Mouse (Mus musculus) embryonic facial prominence, embryonic 13.5 days (tissue): ENCODE measurements at regions not wholly inside any gene's neighbourhood (a gene's known extent, or its start where the extent isn't known, plus 50 kb on each side); places are given as distances from the start of the nearest gene placed in this dataset.

ENCODE experiments used
- ATAC-seq: fragments of 200-750 bp; cut with Nextera tagmentation; 2 replicates; pipeline ENCODE4 v1.8.0; 2017; ENCODE audit warnings: low read depth; ENCODE audit not compliant: insufficient number of reproducible peaks, insufficient read depth, low FRiP score, low TSS enrichment
- H3K27ac ChIP-seq: fragments of 300-500 bp; sonication (generic); 2 replicates; pipeline ENCODE4 v1.5.1; 2015; ENCODE audit warnings: moderate library complexity, mild to moderate bottlenecking, inconsistent platforms
- H3K27me3 ChIP-seq: fragments of 300-500 bp; sonication (generic); 2 replicates; pipeline ENCODE4 v1.6.1; 2015; ENCODE audit warnings: mild to moderate bottlenecking, inconsistent platforms
- H3K36me3 ChIP-seq: fragments of 300-500 bp; sonication (generic); 2 replicates; pipeline ENCODE4 v1.6.1; 2015; ENCODE audit warnings: mild to moderate bottlenecking, inconsistent platforms
- H3K4me1 ChIP-seq: fragments of 300-500 bp; sonication (generic); 2 replicates; pipeline ENCODE4 v1.6.1; 2015; ENCODE audit warnings: inconsistent platforms
- H3K4me2 ChIP-seq: fragments of 300-500 bp; sonication (generic); 2 replicates; pipeline ENCODE4 v1.6.1; 2015; ENCODE audit warnings: moderate library complexity, mild to moderate bottlenecking, inconsistent platforms
- H3K4me3 ChIP-seq: fragments of 300-500 bp; sonication (generic); 2 replicates; pipeline ENCODE4 v1.5.1; 2015; ENCODE audit warnings: mild to moderate bottlenecking, inconsistent platforms
- H3K9ac ChIP-seq: fragments of 300-500 bp; sonication (generic); 2 replicates; pipeline ENCODE4 v1.6.1; 2015; ENCODE audit warnings: mild to moderate bottlenecking, inconsistent platforms
- H3K9me3 ChIP-seq: fragments of 300-500 bp; sonication (generic); 2 replicates; pipeline ENCODE4 v1.6.1; 2016; ENCODE audit warnings: inconsistent platforms
- WGBS: fragments of 180-500 bp; shearing (Covaris S2); methylation state at CpG from one replicate; pipeline ENCODE4 v1.1.7; 2015; ENCODE audit warnings: mixed read lengths; 5-methylcytosine and 5-hydroxymethylcytosine counted together

DNA sequence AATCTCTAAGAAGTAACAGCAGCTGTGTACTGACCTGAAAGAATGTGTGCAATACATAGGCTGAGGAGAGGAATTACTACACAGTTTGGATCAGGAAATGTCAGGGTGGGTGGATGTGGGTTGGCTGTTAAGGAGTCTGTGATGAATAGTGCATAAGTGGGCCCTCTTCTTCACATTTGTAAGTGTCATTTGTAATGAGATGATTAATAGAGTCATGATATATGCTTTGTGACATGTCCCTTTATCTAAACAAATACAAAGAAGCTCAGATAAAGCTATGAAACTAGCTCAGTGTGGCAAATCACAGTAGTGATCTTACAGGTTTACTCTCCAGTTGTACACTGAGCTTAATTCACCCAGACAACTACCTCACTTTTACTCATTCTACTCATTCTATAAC lies 867.9 kb downstream of the Kcna4 start:
- Histone ChIP-seq H3K36me3 (no peaks in the 10 kb centered on the region), H3K27ac (no peak overlapping the region), H3K27me3 (no peaks in the 10 kb centered on the region), H3K4me2 (no peak overlapping the region), H3K9ac (no peak overlapping the region), H3K4me1 (no peaks in the 10 kb centered on the region), H3K4me3 (no peak overlapping the region), H3K9me3 (no peaks in the 10 kb centered on the region)
- ATAC-seq, result no peak

DNA sequence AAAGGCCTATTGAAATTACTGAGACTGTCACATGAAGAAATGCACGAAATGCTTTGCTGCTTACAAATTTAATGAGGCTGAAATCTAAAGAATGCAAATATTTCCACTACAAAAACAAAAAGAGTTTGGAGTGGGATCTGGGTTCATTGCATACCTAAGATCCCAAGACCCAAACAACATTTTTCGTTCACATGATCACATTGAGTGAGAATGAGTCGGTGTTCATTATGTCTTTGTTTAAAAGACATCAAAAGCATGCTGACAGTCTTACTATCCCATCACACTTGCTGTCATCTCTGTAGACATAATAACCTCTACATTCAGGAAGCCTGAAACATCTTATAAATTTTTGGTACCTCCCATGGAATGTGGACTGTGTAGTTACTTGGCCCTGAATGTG lies 870.4 kb downstream of the Kcna4 start:
- no peak overlapping the region for H3K4me2 ChIP-seq
- no peaks in the 10 kb centered on the region for H3K27me3 ChIP-seq

GRCm38 (mm10) chr2:108165085-108165484 lies 874.6 kb downstream of the Kcna4 start:
- Histone ChIP-seq H3K4me2 (no peak overlapping the region), H3K4me3 (no peak overlapping the region), H3K27me3 (no peaks in the 10 kb centered on the region), H3K9ac (no peak overlapping the region), H3K9me3 (no peaks in the 10 kb centered on the region), H3K4me1 (no peaks in the 10 kb centered on the region), H3K36me3 (no peaks in the 10 kb centered on the region), H3K27ac (no peak overlapping the region)
- WGBS, result 35% methylated on average over 1 of the region's 1 CpGs
- no peak for ATAC-seq

More for the DNA sequence above, 870.4 kb downstream of the Kcna4 start:
- H3K4me1 ChIP-seq, result no peaks in the 10 kb centered on the region
- no peak for ATAC-seq
- WGBS, result 63% methylated on average over 3 of the region's 3 CpGs
- no peak overlapping the region for H3K4me3 ChIP-seq
- no peaks in the 10 kb centered on the region for H3K36me3 ChIP-seq
- H3K9ac ChIP-seq, result no peak overlapping the region
- H3K9me3 ChIP-seq, result no peaks in the 10 kb centered on the region
- H3K27ac ChIP-seq, result no peak overlapping the region
